Mouse (Mus musculus) brain, adult 2 months (tissue): ENCODE results near the gene Ubr3.
"Not testable (repeated sequence)": the region's sequence is repeated elsewhere in the genome, so short reads cannot be mapped to it uniquely, and the experiment has no call there.

Experiments
- DNase-seq: peaks from one replicate; pipeline ENCODE4 v3.0.0; 2011; ENCODE audit warnings: low read depth, low spot score

Gene Ubr3

GRCm38 (mm10) chr2:69907394-69907793, 10.3 kb downstream of the Ubr3 start:
- DNase-seq, result not testable (repeated sequence)

GRCm38 (mm10) chr2:69912801-69913200, 15.8 kb downstream of the Ubr3 start:
- DNase-seq, result no peak

DNA sequence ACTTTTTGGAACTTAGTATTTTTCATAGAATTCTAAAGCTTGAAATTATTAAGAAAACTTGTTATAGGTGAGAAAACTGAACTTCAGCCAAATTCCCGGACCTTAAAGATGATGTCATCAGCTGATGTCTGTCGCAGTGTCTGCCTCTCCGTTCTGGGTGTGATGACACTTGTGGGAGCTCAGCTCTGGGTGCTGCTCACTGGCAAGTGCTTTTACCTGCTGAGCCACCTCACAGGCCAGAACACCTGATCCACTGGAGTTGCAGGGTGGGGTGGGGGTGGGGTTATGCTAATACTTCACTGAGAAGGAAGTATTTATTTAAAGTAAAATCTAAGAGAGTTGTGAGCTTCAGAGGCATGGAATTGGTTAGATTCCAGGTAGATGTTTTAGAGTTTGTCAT, 20.3 kb downstream of the Ubr3 start:
- no peak for DNase-seq

GRCm38 (mm10) chr2:69924943-69925342, 27.9 kb downstream of the Ubr3 start:
- no peak for DNase-seq

GRCm38 (mm10) chr2:69936331-69936730, 39.3 kb downstream of the Ubr3 start:
- DNase-seq, result no peak

GRCm38 (mm10) chr2:69939226-69939625, 42.2 kb downstream of the Ubr3 start:
- DNase-seq, result no peak

- no peak for DNase-seq
These were observed 42.6 kb downstream of the Ubr3 start for GRCm38 (mm10) chr2:69939649-69940048.

GRCm38 (mm10) chr2:69941391-69942030, 44.5 kb downstream of the Ubr3 start:
- DNase-seq, result peak; percentile 47

DNA sequence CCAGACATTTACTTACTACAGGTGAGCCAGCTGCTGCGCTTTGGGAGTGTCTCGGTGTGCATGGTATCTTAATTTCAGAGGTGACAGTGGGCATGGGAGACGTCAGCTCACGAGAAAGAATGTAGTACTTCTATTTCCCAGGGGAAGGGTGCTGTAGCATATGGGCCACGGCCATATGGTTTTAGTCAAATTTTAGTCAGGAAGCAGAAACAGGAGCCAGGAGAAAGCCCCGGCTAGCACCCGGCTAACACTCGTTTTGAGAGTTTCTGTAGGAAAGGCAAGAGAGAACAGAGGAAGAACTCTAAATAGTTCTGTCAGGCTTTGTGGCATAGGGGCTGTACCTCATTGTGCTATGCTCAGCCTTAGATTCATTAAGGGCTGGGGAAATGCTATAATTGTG, 55.8 kb downstream of the Ubr3 start:
- DNase-seq, result peak; percentile 33

DNA sequence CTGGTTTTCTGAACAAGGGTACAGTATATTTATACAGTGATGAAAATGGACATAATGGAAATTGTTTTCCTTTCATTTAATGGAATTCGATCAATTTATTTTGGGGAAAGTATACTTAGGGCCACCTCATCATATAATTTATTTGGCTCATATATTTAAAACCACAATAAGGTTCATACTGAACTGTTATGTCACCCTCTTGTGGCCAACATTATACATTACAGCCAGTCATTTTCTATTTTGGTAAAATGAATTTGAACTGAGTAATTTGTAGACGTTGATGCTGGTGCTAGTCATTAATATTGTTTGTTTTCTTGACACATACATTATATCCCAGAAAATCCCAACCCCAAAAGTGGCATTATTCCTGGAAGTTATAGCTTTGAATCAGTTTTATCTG, 58.6 kb downstream of the Ubr3 start:
- DNase-seq, result peak; percentile 54

GRCm38 (mm10) chr2:69957622-69958021, 60.6 kb downstream of the Ubr3 start:
- no peak for DNase-seq

DNA sequence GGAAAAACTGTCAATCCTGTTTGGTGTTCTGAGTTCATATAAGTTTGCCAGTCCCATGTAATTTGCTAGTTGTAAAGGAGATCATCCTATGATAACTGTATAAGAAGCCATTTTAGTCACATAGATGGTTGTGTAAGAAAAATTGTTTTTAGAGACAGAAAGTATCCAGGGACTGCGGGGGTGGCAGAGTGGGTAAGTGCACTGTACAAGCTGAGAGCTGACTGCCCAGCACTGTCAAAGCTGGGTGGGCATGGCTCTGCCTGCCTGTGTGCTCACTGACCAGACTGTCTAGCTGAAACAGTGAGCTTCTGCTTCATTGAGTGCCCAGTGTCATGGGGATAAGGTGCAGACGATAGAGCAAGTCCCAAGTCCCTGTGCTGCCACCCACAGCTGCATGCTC, 77.8 kb downstream of the Ubr3 start:
- peak; percentile 55 for DNase-seq

DNA sequence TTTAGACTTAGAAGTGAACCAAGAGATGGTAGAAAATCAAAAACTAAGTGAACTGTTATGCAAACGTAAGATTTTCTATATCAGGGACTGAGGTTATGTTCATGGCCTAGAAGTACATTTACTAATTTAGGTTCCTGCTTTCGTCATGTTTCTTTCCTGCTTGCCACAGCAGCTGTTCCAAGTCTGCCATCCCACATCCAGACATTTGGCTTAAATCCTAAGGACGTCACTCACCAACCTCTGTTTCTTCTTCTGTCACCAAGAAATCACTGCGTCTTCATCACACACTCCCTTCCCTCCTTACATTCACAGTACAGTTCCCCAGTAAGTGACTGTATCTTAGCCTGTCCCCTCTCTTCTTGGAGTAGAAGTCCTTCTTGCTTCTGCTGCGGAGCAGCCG, 92.2 kb downstream of the Ubr3 start:
- DNase-seq, result peak; percentile 52

DNA sequence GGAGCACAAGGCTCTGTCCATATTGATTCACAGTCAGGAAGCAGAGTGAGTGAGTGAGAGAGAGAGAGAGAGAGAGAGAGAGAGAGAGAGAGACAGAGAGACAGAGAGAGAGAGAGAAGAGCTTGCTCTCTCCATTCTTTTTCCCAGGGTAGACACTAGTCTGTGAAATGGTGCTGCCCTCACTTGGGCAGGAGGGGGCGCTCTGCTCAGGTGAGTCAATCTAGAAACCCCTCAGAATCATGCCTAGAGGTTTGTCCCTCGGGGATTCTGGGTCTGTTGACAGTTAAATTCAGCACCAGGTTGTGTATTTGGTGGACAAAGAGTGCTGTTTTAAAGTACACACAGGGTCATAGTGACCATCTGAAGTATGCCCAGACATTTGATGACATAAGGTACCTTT, 93.6 kb downstream of the Ubr3 start:
- no peak for DNase-seq

GRCm38 (mm10) chr2:69994082-69994736, 97.2 kb downstream of the Ubr3 start:
- not testable (repeated sequence) for DNase-seq

- DNase-seq, result no peak
These were observed 97.7 kb downstream of the Ubr3 start for GRCm38 (mm10) chr2:69994779-69995178.

- peak; percentile 72 for DNase-seq
These were observed 102.2 kb downstream of the Ubr3 start for GRCm38 (mm10) chr2:69999097-69999770.

GRCm38 (mm10) chr2:70000316-70000715, 103.3 kb downstream of the Ubr3 start:
- DNase-seq, result no peak

- no peak for DNase-seq
These were observed 109.4 kb downstream of the Ubr3 start for GRCm38 (mm10) chr2:70006492-70006891.

GRCm38 (mm10) chr2:70012941-70013340, 115.9 kb downstream of the Ubr3 start:
- DNase-seq, result no peak

DNA sequence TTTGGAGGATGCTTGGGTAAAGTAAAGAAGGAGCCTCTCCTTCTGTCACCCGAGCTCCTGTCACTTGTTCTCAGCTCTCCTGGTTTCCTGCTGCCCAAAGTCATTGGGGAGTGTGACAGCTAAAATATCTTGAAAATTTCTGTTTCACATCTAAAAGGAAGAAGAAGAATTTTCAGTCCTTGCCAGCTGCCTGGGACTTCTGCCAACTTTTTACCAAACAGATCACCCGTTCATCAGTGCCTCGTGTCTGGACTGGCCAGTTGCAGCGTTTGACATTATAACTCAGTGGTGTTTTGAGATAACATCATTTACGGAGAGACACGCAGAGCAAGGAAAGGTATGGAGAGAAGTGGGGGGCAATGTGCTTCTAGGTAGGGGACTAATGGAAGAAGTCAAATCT, 121.2 kb downstream of the Ubr3 start:
- DNase-seq, result peak; percentile 68

GRCm38 (mm10) chr2:70024454-70024853, 127.4 kb downstream of the Ubr3 start:
- no peak for DNase-seq

DNA sequence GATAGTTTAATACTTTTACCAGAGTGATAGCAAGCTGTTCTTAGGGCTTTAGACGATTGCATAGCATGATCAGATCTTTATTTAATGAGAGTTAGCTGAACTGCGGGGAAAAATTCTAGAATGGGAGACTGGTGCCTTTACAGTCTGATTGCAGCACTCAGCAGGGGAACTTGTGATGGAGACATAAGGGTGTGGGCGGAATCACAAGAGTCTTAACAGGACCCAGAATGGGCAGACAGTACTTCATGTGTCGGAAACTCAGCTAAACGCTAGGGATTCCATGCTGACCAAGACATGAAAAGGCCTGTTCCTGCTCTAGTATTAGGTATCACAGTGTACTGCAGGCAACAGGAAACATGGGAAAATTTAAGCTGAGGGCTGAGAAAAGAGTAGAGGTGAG, 128.7 kb downstream of the Ubr3 start:
- peak; percentile 81 for DNase-seq
